Mouse (Mus musculus) megakaryocyte, embryonic 14.5 days (primary cell): ENCODE measurements around the gene Olfr143. TPM values are rescaled to one million over a fixed set of nuclear protein-coding genes. Genes with fewer than 3 reads are reported as not detected.

Experiments
- H3K27me3 ChIP-seq: replicated peaks from 2 replicates; pipeline ENCODE3; 2012; ENCODE audit warnings: inconsistent platforms
- H3K36me3 ChIP-seq: replicated peaks from 2 replicates; pipeline ENCODE3; 2012; ENCODE audit warnings: low read length, inconsistent platforms, mixed read lengths
- H3K4me1 ChIP-seq: 2 replicates; pipeline ENCODE4 v1.6.1; 2012; ENCODE audit warnings: inconsistent platforms
- H3K4me3 ChIP-seq: replicated peaks from 2 replicates; pipeline ENCODE3; 2012; ENCODE audit warnings: moderate library complexity, mild to moderate bottlenecking, inconsistent platforms
- H3K9me3 ChIP-seq: 2 replicates; pipeline ENCODE4 v1.6.1; 2012; ENCODE audit warnings: inconsistent platforms
- FLI1 ChIP-seq: IDR thresholded peaks from 2 replicates; pipeline ENCODE4 v1.6.1; 2012; ENCODE audit warnings: low read length, inconsistent platforms, mixed read lengths
- GATA1 ChIP-seq: IDR thresholded peaks from 3 replicates; pipeline ENCODE4 v1.6.1; 2012; ENCODE audit warnings: mixed read lengths, low read length, inconsistent platforms, borderline replicate concordance
- polyA plus RNA-seq: library from polyadenylated mRNA; stranded (reverse); fragments of >175 nt; gene quantifications from 2 replicates; pipeline ENCODE4 v1.2.3, GENCODE M21; 2012; ENCODE audit warnings: low replicate concordance; ENCODE audit not compliant: insufficient read depth

The Olfr143 gene
- not detected in 2 replicates for polyA plus RNA-seq

- H3K9me3 ChIP-seq: no peaks in the 10 kb centered on the region
- no peak within 1 kb of the TSS for H3K4me3 ChIP-seq
- H3K27me3 ChIP-seq: no peaks in the 10 kb centered on the region
- no peaks in the 10 kb centered on the region for H3K36me3 ChIP-seq
- H3K4me1 ChIP-seq: no peaks in the 10 kb centered on the region
- no peak for TF ChIP-seq FLI1
- no peak for TF ChIP-seq GATA1
These were observed at the start of gene Olfr143 for GRCm38 (mm10) chr9:38252474-38252873. TSS of gene Olfr143 (plus strand) at chr9:38252774.

- H3K4me1 ChIP-seq: no peaks in the 10 kb centered on the region
- H3K9me3 ChIP-seq: no peaks in the 10 kb centered on the region
- H3K27me3 ChIP-seq: no peaks in the 10 kb centered on the region
- no peak for TF ChIP-seq FLI1
- TF ChIP-seq GATA1: no peak
- H3K4me3 ChIP-seq: no peak within 1 kb of the TSS
- H3K36me3 ChIP-seq: no peaks in the 10 kb centered on the region
These were observed 44.5 kb upstream of the Olfr143 start, which contains the start of gene Olfr893 for GRCm38 (mm10) chr9:38208065-38208464. TSS of gene Olfr893 (plus strand) at chr9:38208365.

- H3K9me3 ChIP-seq: no peaks in the 10 kb centered on the region
- H3K4me1 ChIP-seq: no peaks in the 10 kb centered on the region
These were observed 34.8 kb upstream of the Olfr143 start, which contains the start of gene Olfr894 for GRCm38 (mm10) chr9:38217755-38218154. TSS of gene Olfr894 (plus strand) at chr9:38218055.

GRCm38 (mm10) chr9:38267551-38267950 lies 15.0 kb downstream of the Olfr143 start, which contains the start of gene Olfr895:
TSS of gene Olfr895 (plus strand) at chr9:38267851.
- TF ChIP-seq FLI1: no peak
- no peak for TF ChIP-seq GATA1
- H3K36me3 ChIP-seq: no peaks in the 10 kb centered on the region
- no peaks in the 10 kb centered on the region for H3K9me3 ChIP-seq
- H3K4me1 ChIP-seq: no peaks in the 10 kb centered on the region
- no peaks in the 10 kb centered on the region for H3K27me3 ChIP-seq
- H3K4me3 ChIP-seq: no peak within 1 kb of the TSS

More at GRCm38 (mm10) chr9:38217755-38218154, 34.8 kb upstream of the Olfr143 start, which contains the start of gene Olfr894:
- H3K36me3 ChIP-seq: no peaks in the 10 kb centered on the region
- TF ChIP-seq FLI1: no peak
- no peak for TF ChIP-seq GATA1
- no peak within 1 kb of the TSS for H3K4me3 ChIP-seq
- no peaks in the 10 kb centered on the region for H3K27me3 ChIP-seq

GRCm38 (mm10) chr9:38290807-38291206 lies 38.2 kb downstream of the Olfr143 start, which contains the start of gene Olfr896-ps1:
TSS of gene Olfr896-ps1 (plus strand) at chr9:38291107.
- TF ChIP-seq FLI1 (no peak), GATA1 (no peak)
- no peaks in the 10 kb centered on the region for H3K27me3 ChIP-seq
- H3K4me1 ChIP-seq: no peaks in the 10 kb centered on the region
- no peaks in the 10 kb centered on the region for H3K36me3 ChIP-seq
- no peaks in the 10 kb centered on the region for H3K9me3 ChIP-seq
- H3K4me3 ChIP-seq: no peak within 1 kb of the TSS

Other genes with a start within 250 kb of the Olfr143 start
- gene Olfr883, start 227.0 kb upstream of the Olfr143 start, polyA plus RNA-seq: not detected in 2 replicates
- gene Olfr884, start 206.2 kb upstream of the Olfr143 start, polyA plus RNA-seq: 0.03 TPM in 1 of 2 replicates, not detected in the other
- gene Olfr885, start 191.5 kb upstream of the Olfr143 start, polyA plus RNA-seq: not detected in 2 replicates
- gene Olfr887, start 168.7 kb upstream of the Olfr143 start, polyA plus RNA-seq: 0.34 TPM in 1 of 2 replicates, not detected in the other
- gene Olfr888, start 144.6 kb upstream of the Olfr143 start, polyA plus RNA-seq: not detected in 2 replicates
- not detected in 2 replicates for gene Olfr889, start 137.6 kb upstream of the Olfr143 start, polyA plus RNA-seq
- not detected in 2 replicates for gene Olfr890, start 110.3 kb upstream of the Olfr143 start, polyA plus RNA-seq
- gene Olfr891, start 72.0 kb upstream of the Olfr143 start, polyA plus RNA-seq: not detected in 2 replicates
- not detected in 2 replicates for gene Olfr893, start 44.4 kb upstream of the Olfr143 start, polyA plus RNA-seq
- gene Olfr894, start 34.7 kb upstream of the Olfr143 start, polyA plus RNA-seq: not detected in 2 replicates
- gene Olfr895, start 15.1 kb downstream of the Olfr143 start, polyA plus RNA-seq: not detected in 2 replicates
- gene Olfr896-ps1, start 38.3 kb downstream of the Olfr143 start, polyA plus RNA-seq: not detected in 2 replicates
- not detected in 2 replicates for gene Olfr25, start 76.3 kb downstream of the Olfr143 start, polyA plus RNA-seq
- gene Olfr898, start 95.6 kb downstream of the Olfr143 start, polyA plus RNA-seq: not detected in 2 replicates
- not detected in 2 replicates for gene Olfr250, start 114.1 kb downstream of the Olfr143 start, polyA plus RNA-seq
- gene Olfr251, start 124.3 kb downstream of the Olfr143 start, polyA plus RNA-seq: not detected in 2 replicates
- not detected in 2 replicates for gene Olfr147, start 148.9 kb downstream of the Olfr143 start, polyA plus RNA-seq
- not detected in 2 replicates for gene Olfr901, start 176.7 kb downstream of the Olfr143 start, polyA plus RNA-seq
- not detected in 2 replicates for gene Olfr902, start 194.9 kb downstream of the Olfr143 start, polyA plus RNA-seq
- not detected in 2 replicates for gene Olfr904, start 210.4 kb downstream of the Olfr143 start, polyA plus RNA-seq
- gene Olfr905, start 218.3 kb downstream of the Olfr143 start, polyA plus RNA-seq: not detected in 2 replicates
- not detected in 2 replicates for gene Olfr906, start 234.3 kb downstream of the Olfr143 start, polyA plus RNA-seq
- not detected in 2 replicates for gene Olfr907, start 243.0 kb downstream of the Olfr143 start, polyA plus RNA-seq